Mouse (Mus musculus): ENCODE data around the gene Traf3ip3.

- TF ChIP-seq ZNF384 (IDR thresholded peaks at IDR 0.05; ENCODE audit: low read depth, low read length) (no peak), CTCF (IDR thresholded peaks at IDR 0.05 in 2 of 3, conservative IDR thresholded peaks at IDR 0.05 in 1 of 3; ENCODE audit: control insufficient read depth in 1 of 3, insufficient read depth in 1 of 3, low read depth in 2 of 3, low read length in 3 of 3, poor library complexity in 1 of 3, severe bottlenecking in 1 of 3) (no peak), POLR2A (IDR thresholded peaks at IDR 0.05; ENCODE audit: control insufficient read depth in 1 of 2, insufficient read depth in 1 of 2, low read depth in 1 of 2, low read length in 2 of 2, poor library complexity in 1 of 2) (no peak), E2F4 (IDR thresholded peaks at IDR 0.05; ENCODE audit: borderline replicate concordance, low read depth, low read length) (no peak), USF2 (IDR thresholded peaks at IDR 0.05; ENCODE audit: borderline replicate concordance in 1 of 2, insufficient read depth in 1 of 2, low read depth in 1 of 2, low read length in 2 of 2) (no peak), CHD2 (IDR thresholded peaks at IDR 0.05; ENCODE audit: low read length) (no peak), JUND (IDR thresholded peaks at IDR 0.05; ENCODE audit: low read depth, low read length) (no peak), MAX (IDR thresholded peaks at IDR 0.05; ENCODE audit: low read length) (no peak), RCOR1 (IDR thresholded peaks at IDR 0.05; ENCODE audit: low read depth, low read length) (no peak), MYC (IDR thresholded peaks at IDR 0.05; ENCODE audit: low read depth, low read length) (no peak)
Measured at GRCm38 (mm10) chr1:193227537-193227936, 26.0 kb upstream of the Traf3ip3 start.

All from MEL (cell line).